Mouse (Mus musculus) CH12.LX (cell line): ENCODE data around the gene Atp6v1g3. TPM values are rescaled to one million over a fixed set of nuclear protein-coding genes. Genes with fewer than 3 reads are reported as not detected.
A peak's percentile ranks its signal among the peaks of the same experiment; 100 is the strongest.

Experiments used
- DNase-seq: peaks from one replicate; pipeline ENCODE4 v3.0.0-alpha.2; 2013; ENCODE audit errors: extremely low read depth
- H3K27ac ChIP-seq: 2 replicates; pipeline ENCODE4 v1.5.1; 2012; ENCODE audit warnings: low read depth, mild to moderate bottlenecking, control low read depth, moderate library complexity; ENCODE audit not compliant: insufficient read depth
- H3K27me3 ChIP-seq: replicated peaks from 2 replicates; pipeline ENCODE3; 2012; ENCODE audit warnings: inconsistent platforms
- H3K36me3 ChIP-seq, 2 experiments: replicated peaks in 1 of 2; 2 replicates each; pipeline versions ENCODE3 to v1.6.1; 2012; ENCODE audit warnings: inconsistent platforms in 1 of 2, low read length in 1 of 2, mild to moderate bottlenecking in 1 of 2, mixed read lengths in 1 of 2, moderate library complexity in 1 of 2; ENCODE audit not compliant: control insufficient read depth in 1 of 2, insufficient read depth in 1 of 2
- H3K4me1 ChIP-seq, 2 experiments: 2 replicates each; pipeline ENCODE4 v1.6.1; 2012; ENCODE audit warnings: inconsistent platforms in 1 of 2, moderate library complexity in 1 of 2; ENCODE audit not compliant: insufficient read depth in 2 of 2, control insufficient read depth in 1 of 2
- H3K4me2 ChIP-seq: 2 replicates; pipeline ENCODE4 v1.6.1; 2012; ENCODE audit warnings: low read depth, mild to moderate bottlenecking, control low read depth; ENCODE audit not compliant: poor library complexity, insufficient read depth, severe bottlenecking
- H3K4me3 ChIP-seq, 3 experiments: fragments of 150-350 bp in 1 of 3; sonication (generic) in 1 of 3; replicated peaks in 1 of 3; 2 replicates each; pipeline versions ENCODE3 to v1.5.1; 2011 to 2012; ENCODE audit warnings: low read depth in 2 of 3, low read length in 2 of 3, mild to moderate bottlenecking in 2 of 3, moderate library complexity in 2 of 3, control low read depth in 1 of 3, improper control_type of control experiment in 1 of 3, inconsistent platforms in 1 of 3, mixed read lengths in 1 of 3; ENCODE audit not compliant: poor library complexity in 1 of 3
- H3K79me2 ChIP-seq: replicated peaks from 2 replicates; pipeline ENCODE4 v1.6.1; 2012; ENCODE audit warnings: mild to moderate bottlenecking, moderate library complexity; ENCODE audit not compliant: control insufficient read depth, poor library complexity, insufficient read depth, severe bottlenecking; ENCODE audit errors: extremely low read depth
- H3K9ac ChIP-seq: 2 replicates; pipeline ENCODE4 v1.6.1; 2012; ENCODE audit warnings: low read depth, mild to moderate bottlenecking, control low read depth, moderate library complexity; ENCODE audit not compliant: insufficient read depth
- H3K9me3 ChIP-seq: replicated peaks from 2 replicates; pipeline ENCODE3; 2012; ENCODE audit warnings: low read length, inconsistent platforms, mixed read lengths
- CHD2 ChIP-seq: IDR thresholded peaks from 2 replicates; pipeline ENCODE4 v1.6.1; 2011; ENCODE audit warnings: low read length, improper control_type of control experiment
- E2F4 ChIP-seq: IDR thresholded peaks from 2 replicates; pipeline ENCODE4 v1.6.1; 2011; ENCODE audit warnings: low read depth, low read length, improper control_type of control experiment; ENCODE audit not compliant: insufficient replicate concordance
- EP300 ChIP-seq: IDR thresholded peaks from 2 replicates; pipeline ENCODE4 v1.6.1; 2011; ENCODE audit warnings: low read length, improper control_type of control experiment
- GABPA ChIP-seq: IDR thresholded peaks from 2 replicates; pipeline ENCODE4 v1.6.1; 2012; ENCODE audit warnings: low read depth, low read length, improper control_type of control experiment, inconsistent platforms; ENCODE audit not compliant: insufficient replicate concordance
- IRF4 ChIP-seq: IDR thresholded peaks from 2 replicates; pipeline ENCODE4 v1.6.1; 2014; ENCODE audit warnings: low read depth, mild to moderate bottlenecking, inconsistent platforms, low read length, improper control_type of control experiment
- MAFK ChIP-seq: IDR thresholded peaks from 2 replicates; pipeline ENCODE4 v1.6.1; 2011; ENCODE audit warnings: low read length, improper control_type of control experiment; ENCODE audit not compliant: insufficient replicate concordance
- MAX ChIP-seq: IDR thresholded peaks from 2 replicates; pipeline ENCODE4 v1.6.1; 2011; ENCODE audit warnings: low read length, improper control_type of control experiment
- MEF2A ChIP-seq: IDR thresholded peaks from 2 replicates; pipeline ENCODE4 v1.6.1; 2014; ENCODE audit warnings: low read depth, mild to moderate bottlenecking, inconsistent platforms, low read length, improper control_type of control experiment, borderline replicate concordance
- MYC ChIP-seq: IDR thresholded peaks from 2 replicates; pipeline ENCODE4 v1.6.1; 2011; ENCODE audit warnings: low read depth, mild to moderate bottlenecking, improper control_type of control experiment, low read length
- NRF1 ChIP-seq: IDR thresholded peaks from 2 replicates; pipeline ENCODE4 v1.6.1; 2014; ENCODE audit warnings: low read depth, mild to moderate bottlenecking, inconsistent platforms, low read length, improper control_type of control experiment, moderate library complexity
- PAX5 ChIP-seq: IDR thresholded peaks from 2 replicates; pipeline ENCODE4 v1.6.1; 2012; ENCODE audit warnings: low read length, inconsistent platforms, mixed read lengths
- POLR2AphosphoS2 ChIP-seq: IDR thresholded peaks from 2 replicates; pipeline ENCODE4 v1.6.1; 2011; ENCODE audit warnings: low read depth, low read length, improper control_type of control experiment
- RCOR1 ChIP-seq: conservative IDR thresholded peaks from 2 replicates; pipeline ENCODE4 v1.6.1; 2012; ENCODE audit warnings: low read depth, mild to moderate bottlenecking, inconsistent platforms, low read length, improper control_type of control experiment
- SIN3A ChIP-seq: IDR thresholded peaks from 2 replicates; pipeline ENCODE4 v1.6.1; 2012; ENCODE audit warnings: low read length, improper control_type of control experiment, inconsistent platforms
- TBP ChIP-seq: conservative IDR thresholded peaks from 2 replicates; pipeline ENCODE4 v1.6.1; 2011; ENCODE audit warnings: low read depth, low read length, improper control_type of control experiment
- UBTF ChIP-seq: IDR thresholded peaks from 2 replicates; pipeline ENCODE4 v1.6.1; 2012; ENCODE audit warnings: low read depth, mild to moderate bottlenecking, inconsistent platforms, low read length, improper control_type of control experiment, moderate library complexity
- USF2 ChIP-seq: conservative IDR thresholded peaks from 2 replicates; pipeline ENCODE4 v1.6.1; 2011; ENCODE audit warnings: low read depth, low read length, improper control_type of control experiment
- ZNF384 ChIP-seq: IDR thresholded peaks from 2 replicates; pipeline ENCODE4 v1.6.1; 2012; ENCODE audit warnings: low read depth, low read length, improper control_type of control experiment, inconsistent platforms
- dilution Hi-C: fragments of 300-500 bp; cut with MboI; formaldehyde crosslinking; loops from 2 replicates; pipeline ENCODE4 v1.14.3; 2020; ENCODE audit warnings: low sequenced_read_pairs; ENCODE audit not compliant: extremely low pct_unique_long_range_greater_than_20kb, extremely low pct_ligation_motif_present
- in situ Hi-C: fragments of 300-500 bp; cut with MboI; formaldehyde crosslinking; loops from 3 replicates; pipeline ENCODE4 v1.14.3; 2019; ENCODE audit warnings: low sequenced_read_pairs, low pct_ligation_motif_present, low pct_unique_long_range_greater_than_20kb, mixed read lengths
- polyA plus RNA-seq: library from polyadenylated mRNA; unstranded; fragments of >175 nt; gene quantifications from 2 replicates; pipeline ENCODE4 v1.2.1, GENCODE M21; 2012; ENCODE audit warnings: low read depth; ENCODE audit not compliant: insufficient read length
- total RNA-seq, 2 experiments: library from RNA; depleted of rRNA; stranded (reverse); fragments of 300-350 nt in 1 of 2; fragments of >200 nt in 1 of 2; gene quantifications; 2 replicates each; pipeline ENCODE4 v1.2.3; 2012 to 2014

Atp6v1g3 gene
- total and polyA plus RNA-seq, 3 experiments, result not detected

GRCm38 (mm10) chr1:138323076-138323630 lies 49.6 kb downstream of the Atp6v1g3 start:
- H3K9ac ChIP-seq, result peak overlapping the region; percentile 36; the same call in 1 of the 2 replicates
- DNase-seq, result peak; percentile 52
- H3K79me2 ChIP-seq, result no peaks in the 10 kb centered on the region
- H3K4me1 ChIP-seq, result peaks cover 5 to 30% of the 10 kb centered on the region in 2 experiments
- peaks cover 4% of the 10 kb centered on the region for H3K9me3 ChIP-seq
- TF ChIP-seq GABPA (no peak), EP300 (no peak), USF2 (no peak), NRF1 (no peak), SIN3A (no peak), RCOR1 (no peak), MAFK (no peak), POLR2AphosphoS2 (no peak), TBP (no peak), MEF2A (no peak), ZNF384 (no peak), IRF4 (no peak), UBTF (no peak), PAX5 (no peak), CHD2 (no peak), MAX (no peak), E2F4 (no peak)
- peak overlapping the region; percentile 54 for H3K4me2 ChIP-seq
- in situ Hi-C loops, result no loop called here
- no peaks in the 10 kb centered on the region for H3K27me3 ChIP-seq
- H3K27ac ChIP-seq, result 0 out of 2 replicates have a peak overlapping the region, but pooled peaks have one; percentile 6
- no peaks in the 10 kb centered on the region for H3K36me3 ChIP-seq
- H3K4me3 ChIP-seq, result no peak overlapping the region
- dilution Hi-C loops, result no loop called here

- peaks cover 4% of the 10 kb centered on the region for H3K9me3 ChIP-seq
- TF ChIP-seq MYC, result no peak
- TF ChIP-seq CHD2, result no peak
- TF ChIP-seq, all 38 proteins: peak for 0
- Histone ChIP-seq H3K36me3 (no peaks in the 10 kb centered on the region), H3K27ac (no peak overlapping the region), H3K4me2 (no peak overlapping the region), H3K4me3 (no peak overlapping the region), H3K27me3 (no peaks in the 10 kb centered on the region), H3K4me1 (peaks cover 5 to 31% of the 10 kb centered on the region in 2 experiments), H3K79me2 (no peaks in the 10 kb centered on the region), H3K9ac (no peak overlapping the region)
- in situ Hi-C loops (no loop called here), dilution Hi-C loops (no loop called here)
- no peak for DNase-seq
Observed at GRCm38 (mm10) chr1:138326091-138326490, 52.6 kb downstream of the Atp6v1g3 start.
